Comparison of ENCODE assay signal across 16 mouse cellular contexts in genomic region chr11:104579575-104579974, GRCm38 (mm10).
"Had no signal": no experiment of that assay in that cellular context is flagged by ENCODE, and none has a peak within 500 bp of the region (broad histone marks: within the 10 kb centered on the region; RNA-seq: fewer than 3 reads in every experiment).

No protein-coding gene starts in this region.

- H3K4me2 ChIP-seq: liver, embryonic 12.5 days; liver, embryonic 15.5 days; lung, embryonic 15.5 days; midbrain, embryonic 13.5 days had no signal

- H3K4me1 ChIP-seq: liver, embryonic 12.5 days; liver, embryonic 15.5 days had no signal

- ATAC-seq: liver, embryonic 12.5 days; midbrain, embryonic 13.5 days; midbrain, embryonic 16.5 days had no signal

- H3K27me3 ChIP-seq: lung, embryonic 15.5 days had no signal

- H3K27ac ChIP-seq: limb, embryonic 10.5 days; limb, embryonic 13.5 days; liver, embryonic 12.5 days; liver, embryonic 15.5 days; midbrain, embryonic 10.5 days; midbrain, embryonic 13.5 days had no signal

- H3K9ac ChIP-seq: limb, embryonic 13.5 days; liver, embryonic 12.5 days; liver, embryonic 15.5 days; lung, embryonic 15.5 days; midbrain, embryonic 13.5 days had no signal

- DNase-seq: kidney, postnatal 25 days; layer of hippocampus, adult 9-11 months; liver; lung, adult 18-20 months; thymus, adult 18-20 months; thymus, postnatal 36 days had no signal

- H3K36me3 ChIP-seq: limb, embryonic 10.5 days; limb, embryonic 13.5 days; liver, embryonic 12.5 days; liver, embryonic 15.5 days; lung, embryonic 15.5 days; midbrain, embryonic 10.5 days; midbrain, embryonic 13.5 days had no signal

- H3K9me3 ChIP-seq: limb, embryonic 10.5 days; limb, embryonic 13.5 days; liver, embryonic 12.5 days; liver, embryonic 15.5 days; lung, embryonic 15.5 days; megakaryocyte, embryonic 14.5 days; midbrain, embryonic 10.5 days; midbrain, embryonic 13.5 days had no signal

- H3K4me3 ChIP-seq: layer of hippocampus, adult 2 months; limb, embryonic 10.5 days; limb, embryonic 13.5 days; liver, embryonic 12.5 days; liver, embryonic 15.5 days; lung, embryonic 15.5 days; midbrain, embryonic 10.5 days; midbrain, embryonic 13.5 days had no signal
